Mouse (Mus musculus): ENCODE data around the gene Gm20388.

The Gm20388 gene

DNA sequence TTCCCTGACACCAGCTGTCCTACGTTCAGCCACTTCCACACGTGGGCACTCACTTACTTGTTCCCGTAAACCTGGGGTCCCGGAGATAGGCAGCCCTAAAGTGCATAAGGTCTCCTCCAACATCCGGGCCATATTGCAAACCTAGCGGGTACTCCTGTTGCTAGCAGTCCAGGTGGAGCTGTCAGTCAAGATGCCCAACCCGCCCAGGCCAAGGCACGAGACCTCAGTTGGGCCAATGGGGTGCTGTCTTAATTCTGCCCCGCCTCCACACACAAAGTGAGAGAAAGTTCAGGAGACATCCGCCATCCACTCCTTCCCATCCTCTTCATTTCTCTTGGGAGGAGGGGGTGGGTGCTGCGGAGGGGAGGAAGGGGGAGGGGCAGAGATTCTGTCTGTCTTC lies 715.8 kb downstream of the Gm20388 start:
- DNase-seq (ENCODE audit: low spot score in 2 of 2): no peak

DNA sequence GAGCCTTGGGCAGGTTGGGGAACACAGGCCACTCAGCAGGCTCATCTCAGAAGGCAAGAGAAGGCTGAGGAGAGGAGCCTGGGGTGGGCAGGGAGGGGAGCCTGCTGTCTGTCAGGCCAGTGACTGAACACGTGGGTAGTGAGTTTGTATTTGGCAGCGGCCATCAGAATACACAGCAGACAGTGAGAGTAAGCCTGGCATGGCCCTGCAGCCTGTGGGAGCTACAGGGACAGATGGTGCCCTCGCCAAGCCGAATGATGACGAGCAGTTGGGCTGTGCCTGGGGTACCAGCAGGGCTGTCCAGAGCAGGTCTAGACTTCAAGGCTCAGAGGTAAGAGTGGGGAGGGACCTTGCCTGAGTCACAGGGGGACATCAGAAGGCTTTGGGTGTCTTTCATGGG lies 716.7 kb downstream of the Gm20388 start:
- no peak for DNase-seq (ENCODE audit: low spot score in 2 of 2)

DNA sequence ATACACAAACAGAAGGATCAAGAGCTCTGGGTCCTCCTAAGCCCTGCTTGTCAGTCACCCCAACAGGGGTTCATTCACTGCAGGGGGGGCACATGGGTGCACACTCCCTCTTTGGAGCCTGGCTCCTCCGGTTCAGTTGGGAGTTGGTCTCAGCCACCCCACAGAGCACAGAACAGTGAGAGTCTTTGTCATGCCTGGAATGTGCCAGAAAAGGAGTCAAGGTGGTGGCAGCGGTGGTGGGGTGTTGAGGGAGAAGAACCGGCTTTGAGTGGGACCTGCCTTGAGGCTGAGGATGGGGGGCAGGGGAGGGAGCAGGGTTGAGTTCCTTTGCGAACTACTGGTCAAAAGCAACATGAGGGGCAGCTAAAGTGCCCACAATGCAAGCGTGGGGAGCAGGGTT lies 719.4 kb downstream of the Gm20388 start:
- DNase-seq (ENCODE audit: low spot score in 2 of 2): no peak

DNA sequence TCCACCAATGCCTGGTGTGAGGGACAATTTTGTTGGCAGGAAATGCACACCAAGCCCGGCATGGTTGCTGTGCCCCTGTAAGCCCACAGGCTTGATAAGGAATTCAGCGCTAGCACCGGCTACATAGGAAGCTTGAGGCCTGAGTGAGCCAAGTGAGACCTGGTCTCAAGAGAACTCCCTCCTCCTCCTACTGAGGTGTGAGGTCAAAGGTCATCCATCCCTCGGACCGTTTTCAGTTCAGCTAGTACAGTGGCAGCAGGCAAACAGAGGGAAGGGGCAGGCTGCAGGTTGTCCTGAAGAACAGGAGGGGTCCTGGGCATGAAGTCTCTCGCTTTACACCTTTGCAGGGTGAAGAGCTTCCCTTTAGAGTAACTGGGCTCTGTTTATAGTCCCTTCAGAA lies 720.2 kb downstream of the Gm20388 start:
- no peak for DNase-seq (ENCODE audit: low spot score in 2 of 2)

DNA sequence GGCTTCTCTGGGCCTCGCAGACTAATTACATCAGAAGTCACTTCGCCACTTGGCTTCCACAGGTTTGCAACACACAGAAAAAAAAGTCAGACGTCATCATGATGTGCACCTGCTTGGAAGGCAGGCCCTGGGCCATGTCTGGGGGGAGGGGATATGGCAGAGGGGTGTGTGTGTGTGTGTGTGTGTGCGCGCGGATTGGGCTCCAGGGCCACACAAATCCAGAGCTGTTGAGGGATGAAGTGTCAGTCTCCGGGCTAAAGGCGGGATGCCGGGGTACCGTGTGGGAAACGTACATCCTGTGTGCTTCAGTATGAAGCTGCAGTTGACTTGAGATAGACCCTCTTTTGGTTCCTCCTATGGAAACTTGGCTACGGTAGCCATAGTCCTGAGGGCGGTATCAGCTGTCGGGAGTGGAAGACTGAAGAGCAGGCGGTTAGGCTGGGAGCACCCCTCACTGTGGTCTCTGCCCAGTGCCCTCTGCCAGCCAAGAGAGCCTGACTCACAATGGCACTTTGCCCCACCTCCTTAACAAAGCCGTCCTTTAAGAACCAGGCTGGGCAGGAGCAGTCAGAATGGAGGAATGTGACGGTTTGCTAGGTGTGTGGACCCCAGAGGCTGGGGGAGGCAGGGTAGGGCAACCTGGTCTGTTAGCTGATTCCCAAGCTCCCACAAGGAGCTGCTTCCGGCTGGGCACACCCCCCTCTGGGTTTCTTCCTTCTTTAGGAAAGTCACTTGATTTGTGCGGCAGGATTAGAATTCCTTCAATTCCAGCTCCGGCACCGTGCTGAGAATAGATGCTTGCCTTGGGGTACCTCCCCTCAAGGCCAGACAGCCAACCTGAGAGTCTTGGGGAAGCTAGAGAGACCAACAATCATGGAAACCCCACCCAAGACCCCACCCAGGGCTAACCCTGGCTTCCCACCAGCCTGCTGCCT lies 721.1 kb downstream of the Gm20388 start:
- DNase-seq (ENCODE audit: low spot score in 2 of 2): no peak

DNA sequence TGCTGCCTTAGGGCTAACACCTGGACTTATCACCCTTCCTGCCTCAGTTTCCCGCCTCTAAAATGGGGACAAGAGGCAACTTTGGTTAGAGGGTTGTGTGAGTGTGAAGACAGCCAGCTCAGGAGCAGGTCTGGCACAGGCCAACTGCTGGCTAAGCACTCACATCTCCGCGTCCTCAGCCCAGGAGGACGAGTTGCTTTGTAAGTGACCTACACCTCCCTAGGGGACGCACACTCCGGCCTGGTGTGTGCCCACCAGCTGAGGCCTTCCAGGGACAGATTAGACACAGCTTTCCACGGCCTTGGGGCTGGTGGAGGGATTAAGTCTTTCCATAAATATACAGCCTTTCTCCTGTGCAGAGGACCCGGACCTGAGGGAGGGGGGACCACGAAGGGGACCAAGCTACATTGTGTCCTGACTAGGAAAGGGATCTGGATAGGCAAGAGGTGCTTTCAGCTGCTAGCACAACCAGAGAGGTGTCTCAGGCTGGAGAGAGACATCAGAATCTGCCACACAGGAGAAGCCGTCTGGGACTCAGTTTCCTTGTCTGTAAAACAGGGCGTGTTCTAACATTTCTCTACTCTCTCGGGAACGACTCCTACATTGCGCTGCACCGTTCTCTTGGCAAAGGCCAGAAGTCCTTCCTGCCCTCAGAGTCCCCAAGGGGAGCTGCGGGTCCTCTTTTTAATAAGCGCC lies 722.5 kb downstream of the Gm20388 start:
- DNase-seq (ENCODE audit: low spot score in 2 of 2): no peak

DNA sequence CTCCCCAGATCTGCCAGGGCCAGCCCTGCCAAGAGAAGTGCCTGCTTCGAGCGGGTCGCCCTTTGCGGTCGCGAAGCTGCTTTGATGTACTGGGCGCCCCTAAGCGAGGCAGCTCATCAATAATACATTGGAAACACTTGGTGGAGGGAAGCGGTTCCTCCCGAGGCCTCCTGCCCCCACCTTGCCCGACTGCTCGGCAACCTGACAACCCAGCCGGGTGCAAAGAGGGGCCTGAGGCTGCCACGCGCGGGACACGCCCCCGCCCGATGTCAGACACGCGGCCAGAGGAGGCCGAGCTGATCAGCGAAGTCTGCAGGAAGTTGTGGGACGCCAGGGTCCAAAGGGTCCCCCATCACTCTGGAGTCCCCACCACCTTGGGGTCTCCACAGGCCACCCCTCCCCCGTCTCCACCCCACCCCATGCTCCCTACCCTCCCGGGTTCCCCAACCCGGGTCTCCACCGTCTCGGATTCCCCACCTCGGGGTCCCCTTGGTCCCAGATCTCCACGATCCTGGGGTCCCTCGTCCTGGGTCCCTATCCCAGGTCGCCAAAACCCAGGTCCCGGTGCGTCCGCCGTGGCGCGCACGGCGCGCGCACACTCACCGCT lies 723.1 kb downstream of the Gm20388 start:
- no peak for DNase-seq (ENCODE audit: low spot score in 2 of 2)

DNA sequence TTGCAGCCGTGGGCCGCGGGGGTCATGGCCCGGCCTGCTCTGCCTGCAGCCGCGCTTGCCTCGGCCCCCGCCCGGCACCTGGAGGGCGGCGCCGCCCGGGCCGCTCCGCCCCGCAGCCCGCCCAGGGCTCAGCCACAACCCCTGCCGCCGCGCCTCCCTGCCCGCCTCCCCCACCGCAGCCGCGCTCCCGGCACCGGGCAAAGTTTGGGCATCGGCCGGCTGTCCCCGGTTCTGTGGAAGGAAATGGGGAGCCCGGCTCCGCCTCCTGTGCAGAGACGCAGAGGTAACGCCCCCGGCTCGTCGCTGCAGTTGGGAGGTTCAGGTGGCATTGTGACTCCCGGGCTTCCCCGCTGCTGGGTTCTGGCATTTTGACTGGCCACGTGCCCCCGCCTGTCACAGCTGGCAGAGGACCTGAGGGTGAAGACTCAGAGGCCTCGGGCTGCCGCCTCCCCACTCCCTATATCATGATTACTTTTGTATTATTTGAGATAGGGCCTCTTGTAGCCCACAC lies 723.7 kb downstream of the Gm20388 start:
- no peak for DNase-seq (ENCODE audit: low spot score in 2 of 2)

DNA sequence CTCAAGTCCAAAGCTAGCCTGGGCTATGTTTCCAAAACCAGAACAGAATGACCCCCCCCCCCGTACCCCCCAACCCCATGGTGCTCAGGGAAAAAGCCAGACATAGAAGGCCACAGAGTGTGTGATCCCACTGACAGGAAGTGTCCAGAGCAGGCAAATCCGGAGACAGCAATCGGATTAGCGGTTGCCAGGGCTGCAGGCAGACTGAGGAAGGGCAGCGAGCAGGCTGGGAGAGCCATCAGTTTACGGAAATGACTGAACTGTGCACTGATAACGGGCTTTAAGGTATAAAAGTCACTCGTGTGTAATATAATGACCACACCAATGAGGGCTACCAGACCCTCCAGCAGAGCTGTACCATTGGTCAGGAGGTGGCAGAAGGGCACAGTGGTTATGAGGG lies 730.6 kb downstream of the Gm20388 start:
- no peak for DNase-seq (ENCODE audit: low spot score in 2 of 2)

DNA sequence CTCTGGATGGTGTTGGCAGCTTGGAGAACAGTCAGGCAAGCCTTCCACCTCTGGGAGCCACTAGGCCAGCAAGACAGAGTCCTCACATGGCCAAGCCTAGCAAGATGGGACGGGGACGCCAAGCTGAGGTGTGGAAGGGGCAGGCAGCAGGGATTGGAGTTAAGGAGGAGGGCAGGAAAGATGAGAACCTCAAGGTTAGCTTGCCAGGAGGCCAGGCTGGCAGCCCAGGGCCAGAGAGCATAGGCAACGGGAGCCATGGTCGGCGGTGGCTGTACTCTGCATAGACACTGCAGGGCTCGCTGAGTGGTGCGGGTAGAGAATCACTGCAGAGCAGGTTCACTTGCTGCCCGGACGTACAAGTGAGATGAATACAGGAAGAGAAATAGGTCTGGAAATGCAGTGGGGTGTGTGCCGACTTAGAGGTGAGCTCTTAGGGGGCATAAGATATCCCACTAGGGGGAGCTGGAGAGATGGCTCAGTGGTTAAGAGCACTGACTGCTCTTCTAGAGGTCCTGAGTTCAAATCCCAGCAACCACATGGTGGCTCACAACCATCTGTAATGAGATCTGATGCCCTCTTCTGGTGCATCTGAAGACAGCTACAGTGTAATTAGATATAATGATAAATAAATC lies 731.5 kb downstream of the Gm20388 start:
- no peak for DNase-seq (ENCODE audit: low spot score in 2 of 2)

DNA sequence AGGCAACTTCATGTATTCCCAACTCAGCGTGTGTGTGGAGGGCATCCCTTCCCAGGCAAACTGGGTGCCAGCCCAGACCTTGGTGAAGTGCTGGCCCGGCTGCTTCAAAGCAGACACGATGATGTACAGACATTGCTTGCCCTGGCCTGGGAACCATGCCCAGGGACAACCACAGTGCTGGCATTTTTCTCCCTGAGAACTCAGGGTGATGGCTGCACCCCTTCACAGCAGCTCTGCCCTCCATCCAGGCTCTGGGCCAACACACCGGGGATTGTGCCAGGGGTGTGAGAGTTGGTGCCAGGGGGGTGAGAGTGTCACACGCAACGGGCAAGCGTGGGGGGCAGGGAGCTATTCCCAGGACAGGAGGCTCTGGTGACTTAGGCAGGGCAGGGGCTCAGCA lies 734.0 kb downstream of the Gm20388 start:
- DNase-seq (ENCODE audit: low spot score in 2 of 2): peak; percentile 46 to 76

DNA sequence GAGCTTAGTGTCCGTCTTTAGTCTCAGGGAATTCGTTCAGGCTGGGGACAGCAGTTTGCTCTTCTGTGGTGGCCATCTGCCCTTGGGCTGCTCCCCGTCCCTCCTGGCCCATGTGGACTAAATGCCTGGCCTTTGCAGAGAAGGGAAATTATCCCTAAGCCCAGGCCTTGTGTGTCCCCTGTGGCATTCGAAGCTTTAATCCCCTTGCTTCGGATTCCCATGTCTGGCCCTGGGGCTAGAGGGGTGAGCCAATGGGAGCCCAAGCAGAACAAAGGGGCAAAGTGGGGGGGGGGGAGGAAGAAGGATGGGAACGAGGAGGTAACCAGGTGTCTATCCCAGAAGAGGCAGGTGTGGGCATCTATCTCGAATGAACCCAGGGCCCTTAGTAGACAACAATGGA lies 736.9 kb downstream of the Gm20388 start, which contains the start of gene 1190005I06Rik:
1190005I06Rik (minus strand) TSS at position 101 of the 400 bp plus-strand sequence.
- no peak for DNase-seq (ENCODE audit: low spot score in 2 of 2)

DNA sequence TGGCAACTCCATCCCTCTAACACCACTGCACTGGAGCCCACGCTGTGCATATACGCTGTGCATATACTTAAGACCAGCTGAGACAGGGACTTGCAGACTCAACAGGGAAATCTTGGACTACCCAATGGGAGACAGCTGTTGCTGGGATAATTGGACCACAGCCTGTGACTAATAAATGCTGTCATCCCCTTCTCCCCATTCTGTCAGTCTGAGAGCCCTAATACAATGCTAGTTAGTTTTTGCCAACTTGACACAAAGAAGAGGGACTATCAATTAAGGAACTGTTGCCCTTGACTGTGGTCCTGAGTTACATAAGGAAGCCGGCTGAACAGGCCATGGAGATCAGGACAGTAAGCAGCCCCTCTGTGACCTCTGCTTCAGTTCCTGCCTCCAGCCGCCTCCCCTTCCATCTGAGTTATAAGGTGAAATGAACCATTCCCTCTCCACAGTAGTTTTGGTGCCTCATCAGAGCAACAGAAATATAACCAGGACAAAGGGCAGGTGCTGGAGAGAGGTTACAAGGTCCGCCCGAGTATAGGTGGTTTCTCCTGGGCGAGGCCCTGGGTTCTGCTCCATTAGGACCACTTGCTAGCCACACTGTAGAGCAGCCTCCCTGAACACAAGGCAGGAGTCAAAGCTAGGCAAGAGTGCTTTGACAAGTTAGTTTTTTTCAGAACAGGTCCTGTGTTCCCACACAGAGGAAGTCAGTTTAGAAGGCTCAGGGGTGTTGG lies 745.8 kb downstream of the Gm20388 start:
- DNase-seq (ENCODE audit: low spot score in 2 of 2): no peak

DNA sequence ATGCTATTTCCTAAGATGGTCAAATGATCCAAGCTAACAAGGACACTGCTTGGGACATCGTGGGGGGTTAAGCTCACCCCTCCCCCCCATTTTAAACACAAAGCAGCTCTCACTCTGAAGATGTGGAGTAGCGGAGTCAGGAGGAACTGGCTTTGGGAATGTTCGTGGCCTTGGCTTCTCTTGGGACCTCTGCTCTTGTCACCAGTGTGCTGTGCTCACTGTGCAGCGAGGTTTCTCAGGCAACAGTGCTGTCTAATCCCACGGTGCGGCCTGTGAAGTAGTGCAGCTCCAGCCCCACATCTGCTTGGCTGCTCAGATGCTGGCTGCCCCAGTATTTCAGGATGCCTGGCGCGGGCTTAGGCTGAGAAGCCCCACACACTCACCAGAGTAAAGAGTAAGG lies 746.8 kb downstream of the Gm20388 start:
- no peak for DNase-seq (ENCODE audit: low spot score in 2 of 2)

DNA sequence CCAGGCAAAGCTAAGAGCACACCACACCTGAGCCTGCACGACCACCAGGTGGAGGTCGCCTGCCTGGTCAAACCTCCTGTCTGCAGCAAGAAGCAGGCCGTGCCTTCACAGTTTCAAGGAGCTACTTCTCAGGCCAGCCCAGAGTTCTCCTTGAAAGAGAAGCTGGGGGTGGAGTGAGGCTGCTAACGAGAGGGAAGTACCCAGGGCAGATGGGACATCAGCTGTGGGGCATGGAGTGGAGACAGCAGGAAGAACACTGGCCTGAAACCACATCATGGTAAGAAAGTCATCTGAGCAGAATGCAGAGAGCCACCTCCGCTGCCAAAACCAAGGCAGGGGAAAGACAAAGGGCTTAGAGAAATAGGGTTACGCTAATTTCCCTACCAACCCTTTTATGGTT lies 753.9 kb downstream of the Gm20388 start:
- no peak for DNase-seq (ENCODE audit: low spot score in 2 of 2)

DNA sequence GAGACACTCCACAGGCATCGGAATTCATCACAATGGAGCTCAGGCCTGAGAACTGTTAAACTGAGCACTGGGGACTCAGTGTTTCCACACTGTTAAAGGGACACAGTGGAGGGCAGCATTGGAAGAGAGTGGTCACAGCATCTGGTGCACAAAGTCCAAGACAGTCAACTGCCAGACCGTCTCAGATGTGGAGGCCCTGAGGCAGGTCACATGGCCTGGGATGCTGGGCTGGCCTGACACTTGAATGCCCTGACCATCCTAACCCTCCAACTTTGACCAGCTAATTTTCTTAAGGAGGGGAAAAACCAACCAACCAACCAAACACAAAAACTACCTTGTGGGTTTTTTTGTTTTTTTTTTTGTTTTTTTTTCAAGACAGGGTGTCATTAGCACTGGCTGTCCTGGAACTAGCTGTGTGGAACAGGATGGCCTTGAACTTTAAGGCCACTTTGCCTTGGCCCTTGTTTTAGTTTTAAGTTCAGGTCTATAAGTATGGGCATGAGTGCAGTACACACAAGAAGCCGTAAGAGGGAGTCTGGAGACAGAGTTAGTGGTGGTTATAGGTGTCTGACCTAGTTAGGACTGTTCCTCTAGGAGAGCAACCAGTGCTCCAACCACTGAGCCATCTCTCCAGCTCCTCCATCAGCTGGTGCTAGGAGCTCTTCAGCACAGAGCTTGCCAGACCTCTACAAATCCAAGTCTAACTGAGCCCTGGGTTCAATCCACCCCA lies 755.2 kb downstream of the Gm20388 start:
- DNase-seq (ENCODE audit: low spot score in 2 of 2): no peak

DNA sequence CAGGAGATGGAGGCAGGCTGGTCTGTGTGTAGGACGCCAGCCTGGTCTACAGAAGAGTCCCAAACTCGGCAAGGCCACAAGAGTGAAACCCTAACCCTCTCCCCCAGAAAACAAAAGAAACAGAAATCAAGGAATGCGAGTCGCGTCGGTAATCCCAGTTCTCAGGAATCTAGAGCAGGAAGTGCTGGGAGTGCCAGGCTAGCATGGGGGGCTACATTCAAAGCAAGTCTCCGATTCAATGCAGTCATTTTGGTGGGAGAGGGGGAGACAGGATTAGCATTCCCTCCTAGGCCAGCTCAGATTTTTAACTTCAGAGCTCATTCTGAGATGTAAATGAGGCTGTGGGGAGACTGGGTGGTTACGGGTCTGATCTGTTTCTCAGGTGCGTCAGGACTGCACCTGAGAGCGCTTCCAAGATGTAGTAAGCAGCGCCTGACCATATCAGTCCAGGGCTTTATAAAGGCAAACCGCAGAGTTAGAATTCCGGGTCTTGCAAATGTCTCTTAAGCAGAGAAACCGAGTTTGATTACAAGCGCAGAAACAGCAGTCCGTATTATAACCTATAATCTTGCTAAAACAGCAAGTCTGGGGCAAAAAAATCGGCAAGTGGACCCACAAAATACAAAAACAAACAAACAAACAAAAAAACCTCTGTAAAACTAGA lies 756.3 kb downstream of the Gm20388 start:
- no peak for DNase-seq (ENCODE audit: low spot score in 2 of 2)

DNA sequence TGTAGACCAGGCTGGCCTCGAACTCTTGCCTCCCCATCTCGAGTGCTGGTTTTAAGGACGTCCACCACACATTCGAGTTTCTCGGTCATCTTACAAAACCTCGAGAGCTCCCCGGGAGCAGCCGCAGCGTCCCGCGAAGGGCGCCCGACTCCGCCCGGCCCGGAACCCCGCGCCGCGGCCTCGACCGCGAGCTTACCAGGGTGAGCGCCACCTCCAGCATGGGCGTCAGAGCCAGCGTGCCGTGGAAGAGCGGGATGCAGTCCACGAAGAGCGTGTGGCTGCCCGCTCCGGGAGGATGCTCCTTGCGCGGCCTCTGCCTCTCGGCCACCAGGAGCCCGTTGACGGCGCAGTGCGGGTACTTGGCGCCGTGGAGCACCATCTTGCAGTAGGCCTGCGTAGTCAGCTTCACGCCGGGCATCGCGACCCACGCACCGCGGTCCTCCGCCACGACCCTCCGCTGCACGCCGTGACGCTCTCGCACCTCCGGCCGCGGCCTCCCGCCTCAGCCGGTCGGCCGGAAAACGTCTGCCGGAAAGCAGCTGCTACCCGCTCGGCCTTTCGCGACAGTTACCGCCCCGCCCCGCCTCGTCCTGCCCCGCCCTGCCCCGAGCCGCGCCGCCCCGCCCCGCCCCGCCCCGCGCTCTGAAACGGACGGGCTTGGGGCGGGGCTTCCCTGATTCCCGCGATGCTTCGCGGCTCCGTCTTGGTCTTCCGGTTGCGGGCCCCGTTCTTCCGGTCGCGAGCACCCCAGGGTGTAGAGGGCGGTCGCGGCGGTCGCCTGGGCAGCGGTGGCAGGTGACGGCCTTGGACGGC lies 757.1 kb downstream of the Gm20388 start, which contains the start of the genes Gm27021 and Cox4i1:
Gm27021 (minus strand) TSS at position 519 of the 813 bp plus-strand sequence.
Cox4i1 (plus strand) TSS at position 662 of the 813 bp plus-strand sequence.
- peak; percentile 80 to 82 for DNase-seq (ENCODE audit: low spot score in 2 of 2)

DNA sequence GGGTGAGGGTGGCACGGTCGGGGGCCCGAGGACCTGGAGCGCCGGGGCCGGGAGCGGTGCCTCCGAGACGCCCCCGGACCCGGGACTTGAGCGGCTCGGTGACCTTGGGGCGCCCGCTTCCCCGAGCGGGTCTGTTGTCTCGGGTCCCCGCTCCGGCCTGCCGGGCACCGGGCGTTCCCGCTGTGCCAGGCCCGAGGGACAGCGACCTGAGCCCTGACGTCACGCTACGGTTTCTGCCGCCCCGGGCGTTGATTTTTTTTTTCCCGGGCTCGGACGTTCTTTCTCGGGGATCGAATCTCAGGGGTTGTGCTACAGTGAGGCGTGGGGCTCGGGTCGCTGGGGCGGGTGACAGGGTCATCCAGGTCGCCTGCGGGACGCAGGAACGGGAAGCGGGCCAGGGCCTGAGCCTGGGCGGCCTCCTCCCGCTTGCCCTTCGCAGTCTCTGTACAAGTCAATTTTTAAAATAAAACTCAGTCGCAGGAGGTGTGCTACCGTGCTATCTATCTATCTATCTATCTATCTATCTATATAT lies 757.8 kb downstream of the Gm20388 start, which contains the start of gene Emc8:
Emc8 (minus strand) TSS at position 200 of the 532 bp plus-strand sequence.
- DNase-seq (ENCODE audit: low spot score in 2 of 2): no peak
